Mouse (Mus musculus) spleen, adult 18-20 months (tissue): ENCODE results near the gene Usp12.
A peak's percentile ranks its signal among the peaks of the same experiment; 100 is the strongest.

Source experiments
- DNase-seq, 2 experiments: peaks; one replicate each; pipeline ENCODE4 v3.0.0; 2022; ENCODE audit warnings: mixed read lengths in 2 of 2

Gene Usp12

GRCm38 (mm10) chr5:146687541-146688313 is 107.1 kb downstream of the Usp12 start:
- peak in 1 of 2 experiments; percentile 29 for DNase-seq

- no peak for DNase-seq
Measured at GRCm38 (mm10) chr5:146686954-146687353, 107.9 kb downstream of the Usp12 start.
